Mouse (Mus musculus) ES-E14 (cell line): ENCODE data around the gene Usp29. TPM values are rescaled to one million over a fixed set of nuclear protein-coding genes. Genes with fewer than 3 reads are reported as not detected.
"Not testable (repeated sequence)": the region's sequence is repeated elsewhere in the genome, so short reads cannot be mapped to it uniquely, and the experiment has no call there.

Source experiments
- DNase-seq: peaks from one replicate; pipeline ENCODE4 v3.0.0-alpha.2; 2013; ENCODE audit warnings: low read depth, low spot score
- H3K27ac ChIP-seq: 2 replicates; pipeline ENCODE4 v1.5.1; 2012; ENCODE audit warnings: low read depth, mild to moderate bottlenecking, low read length, moderate library complexity, mixed read lengths; ENCODE audit not compliant: poor library complexity, insufficient read depth, severe bottlenecking
- H3K36me3 ChIP-seq: 2 replicates; pipeline ENCODE4 v1.6.1; 2012; ENCODE audit warnings: mild to moderate bottlenecking, low read length, moderate library complexity, mixed read lengths; ENCODE audit not compliant: control insufficient read depth, poor library complexity, insufficient read depth, severe bottlenecking
- H3K4me1 ChIP-seq, 2 experiments: fragments of 150-350 bp in 1 of 2; sonication (generic) in 1 of 2; 2 replicates each; pipeline ENCODE4 v1.6.1; 2012; ENCODE audit warnings: low read length in 2 of 2, mild to moderate bottlenecking in 1 of 2, mixed read lengths in 1 of 2; ENCODE audit not compliant: control insufficient read depth in 2 of 2, insufficient read depth in 2 of 2, poor library complexity in 1 of 2
- H3K4me3 ChIP-seq, 2 experiments: fragments of 150-350 bp in 1 of 2; sonication (generic) in 1 of 2; 2 replicates each; pipeline ENCODE4 v1.5.1; 2012; ENCODE audit warnings: low read length in 2 of 2, low read depth in 1 of 2, mild to moderate bottlenecking in 1 of 2, mixed read lengths in 1 of 2; ENCODE audit not compliant: insufficient read depth in 1 of 2, poor library complexity in 1 of 2, severe bottlenecking in 1 of 2
- H3K9ac ChIP-seq: 2 replicates; pipeline ENCODE4 v1.6.1; 2012; ENCODE audit warnings: low read depth, mild to moderate bottlenecking, low read length, mixed read lengths; ENCODE audit not compliant: poor library complexity, insufficient read depth, severe bottlenecking
- H3K9me3 ChIP-seq: fragments of 150-350 bp; sonication (generic); 2 replicates; pipeline ENCODE4 v1.6.1; 2012; ENCODE audit warnings: low read depth, mild to moderate bottlenecking, low read length; ENCODE audit not compliant: control insufficient read depth, insufficient read depth
- CHD2 ChIP-seq: IDR thresholded peaks from 2 replicates; pipeline ENCODE4 v1.6.1; 2014; ENCODE audit warnings: mild to moderate bottlenecking, low read depth, low read length, inconsistent platforms
- HCFC1 ChIP-seq: IDR thresholded peaks from 2 replicates; pipeline ENCODE4 v1.6.1; 2012; ENCODE audit warnings: low read length, inconsistent platforms, borderline replicate concordance; ENCODE audit not compliant: insufficient read depth
- MAFK ChIP-seq: IDR thresholded peaks from 2 replicates; pipeline ENCODE4 v1.6.1; 2014; ENCODE audit warnings: mild to moderate bottlenecking, low read depth, low read length, inconsistent platforms; ENCODE audit not compliant: insufficient read depth
- ZC3H11A ChIP-seq: IDR thresholded peaks from 2 replicates; pipeline ENCODE4 v1.6.1; 2012; ENCODE audit warnings: low read depth, mild to moderate bottlenecking, inconsistent platforms, low read length, borderline replicate concordance
- ZNF384 ChIP-seq: IDR thresholded peaks from 2 replicates; pipeline ENCODE4 v1.6.1; 2012; ENCODE audit warnings: low read depth, low read length, inconsistent platforms
- in situ Hi-C, 2 experiments: fragments of 600-800 bp; cut with MboI; formaldehyde crosslinking; loops; one replicate each; pipeline ENCODE4 v1.15.1; 2025; ENCODE audit warnings: low sequenced_read_pairs in 2 of 2, inconsistent platforms in 1 of 2; ENCODE audit not compliant: unreplicated experiment in 2 of 2
- total RNA-seq: library from RNA; depleted of rRNA; stranded (reverse); fragments of 300-350 nt; gene quantifications from 2 replicates; pipeline ENCODE4 v1.2.3, GENCODE M21; 2012

The Usp29 gene
- total RNA-seq, 1 experiment: 4.5 TPM

DNA sequence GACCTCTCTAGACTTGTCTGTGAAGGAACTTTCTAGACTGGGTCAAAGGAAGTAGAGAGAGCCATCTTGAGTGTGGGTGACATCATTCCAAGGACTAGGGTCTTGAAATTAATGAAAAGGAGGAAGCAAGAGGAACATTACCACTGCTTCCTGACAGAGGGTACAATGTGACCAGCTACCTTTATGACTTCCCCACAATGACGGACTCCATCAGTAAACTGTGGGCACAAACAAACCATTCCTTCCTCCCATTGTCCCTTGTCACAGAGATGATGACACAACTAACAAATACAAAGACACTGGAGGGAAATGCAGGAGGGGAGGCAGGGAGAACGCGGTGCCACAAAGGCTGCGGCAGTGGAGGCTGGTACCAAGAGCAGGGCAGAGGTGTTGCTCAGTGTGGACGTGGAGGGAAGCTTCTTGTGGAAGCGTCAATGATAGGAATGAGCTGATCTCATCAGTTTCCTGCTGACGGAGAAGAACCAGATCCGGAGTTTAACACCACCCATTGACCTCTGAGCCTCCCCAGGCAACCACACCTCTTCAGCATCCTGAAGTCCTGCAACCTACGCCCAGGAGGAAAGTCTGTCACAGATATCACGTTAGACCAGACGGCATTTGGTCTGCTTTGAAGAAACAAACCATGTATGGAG lies 149.3 kb downstream of the Usp29 start:
- TF ChIP-seq CHD2 (no peak), HCFC1 (no peak), ZNF384 (no peak), ZC3H11A (no peak), MAFK (no peak)
- H3K9ac ChIP-seq: no peak overlapping the region
- no peak for DNase-seq
- in situ Hi-C loops: no loop called here
- no peak overlapping the region for H3K27ac ChIP-seq
- H3K36me3 ChIP-seq: no peaks in the 10 kb centered on the region
- no peaks in the 10 kb centered on the region for H3K9me3 ChIP-seq
- no peaks in the 10 kb centered on the region for H3K4me1 ChIP-seq
- no peak overlapping the region for H3K4me3 ChIP-seq

DNA sequence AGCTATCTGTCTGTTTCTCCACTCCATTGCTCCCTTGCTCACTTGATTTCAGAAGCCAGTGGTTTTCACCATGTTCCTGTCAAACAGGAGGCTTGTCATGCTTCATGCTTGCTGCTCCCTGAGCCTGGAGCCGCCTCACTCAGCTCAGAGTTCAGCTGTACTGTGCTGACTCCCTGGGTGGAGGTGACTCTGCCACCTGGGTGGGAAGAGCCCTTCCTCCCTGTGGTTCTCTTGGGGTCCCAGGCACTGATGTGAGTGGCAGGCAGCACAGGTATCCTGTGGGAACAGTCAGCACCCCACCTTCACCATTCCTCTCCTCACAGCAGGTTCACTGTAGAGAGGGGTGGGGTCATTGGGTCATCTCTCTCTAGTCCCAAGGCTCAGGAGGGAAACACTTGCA lies 150.5 kb downstream of the Usp29 start:
- H3K9ac ChIP-seq, DNase-seq, in situ Hi-C loops, H3K27ac ChIP-seq, H3K36me3 ChIP-seq, H3K4me1 ChIP-seq, H3K9me3 ChIP-seq, H3K4me3 ChIP-seq: not testable (repeated sequence)

DNA sequence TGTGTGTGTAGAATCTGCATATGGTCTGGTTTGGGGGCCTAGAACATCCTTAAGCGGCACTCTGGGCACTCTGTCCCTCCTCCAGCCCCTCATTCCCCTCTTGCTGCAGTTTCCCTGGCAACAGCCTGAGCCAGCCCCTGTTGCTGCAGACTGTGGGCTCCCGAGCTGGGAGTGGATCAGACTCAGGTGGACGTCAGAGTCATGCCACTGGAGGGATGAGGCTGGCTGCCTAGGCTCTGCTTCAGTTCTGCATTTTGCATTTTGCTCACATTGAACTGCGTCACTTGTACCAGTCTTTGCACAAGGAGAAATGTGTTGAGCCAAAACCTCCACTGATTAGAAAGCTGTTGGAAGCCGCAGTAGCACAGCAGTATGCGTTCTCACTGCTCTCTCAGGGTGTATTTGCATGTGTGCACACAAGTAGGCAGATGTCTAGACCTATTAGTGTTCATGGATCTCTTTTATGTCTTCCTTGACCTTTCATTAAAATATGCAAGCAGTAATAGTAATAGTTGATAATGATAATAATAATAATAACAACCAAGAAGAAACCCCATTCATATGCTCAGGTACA lies 151.2 kb downstream of the Usp29 start:
- TF ChIP-seq CHD2 (no peak), ZNF384 (no peak), ZC3H11A (no peak), HCFC1 (no peak), MAFK (no peak)
- no peaks in the 10 kb centered on the region for H3K9me3 ChIP-seq
- in situ Hi-C loops: no loop called here
- no peak overlapping the region for H3K4me3 ChIP-seq
- no peak overlapping the region for H3K27ac ChIP-seq
- no peaks in the 10 kb centered on the region for H3K36me3 ChIP-seq
- no peaks in the 10 kb centered on the region for H3K4me1 ChIP-seq
- no peak overlapping the region for H3K9ac ChIP-seq
- no peak for DNase-seq

DNA sequence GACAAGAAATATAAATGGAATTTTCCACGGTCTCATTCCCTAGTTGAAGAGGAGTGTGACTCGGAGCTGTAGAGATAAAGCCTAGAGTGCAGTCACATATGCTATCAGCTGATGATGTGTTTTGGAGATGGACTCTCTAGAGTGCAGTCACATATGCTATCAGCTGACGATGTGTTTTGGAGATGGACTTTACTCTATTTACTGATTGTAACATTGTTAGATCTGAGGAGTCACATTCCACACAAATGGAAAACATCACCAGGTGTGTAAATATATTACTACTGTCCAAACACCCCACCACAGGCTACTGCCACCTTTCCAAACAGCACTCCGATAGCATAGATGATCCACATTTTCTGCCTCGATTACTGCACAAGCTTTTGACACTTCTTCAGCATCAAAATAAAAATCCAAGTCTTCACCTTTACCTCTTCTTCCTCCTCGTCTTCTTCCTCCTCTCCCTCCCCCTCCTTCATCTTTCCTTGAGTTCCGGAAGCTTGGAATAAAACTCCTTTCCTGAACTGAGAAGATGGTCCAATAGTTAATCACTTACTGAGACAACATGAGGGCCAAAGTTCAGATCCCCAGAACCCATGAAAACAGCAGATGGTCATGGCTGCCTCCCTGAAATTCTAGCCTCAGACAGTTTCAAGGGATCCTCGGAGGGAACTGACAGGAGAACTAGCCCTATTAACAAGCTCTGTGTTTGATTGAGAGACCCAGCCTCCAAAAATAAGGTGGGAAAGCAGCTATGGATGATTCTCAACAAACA lies 153.2 kb downstream of the Usp29 start:
- Histone ChIP-seq H3K4me1 (no peaks in the 10 kb centered on the region), H3K36me3 (no peaks in the 10 kb centered on the region), H3K4me3 (no peak overlapping the region), H3K27ac (no peak overlapping the region), H3K9me3 (no peaks in the 10 kb centered on the region), H3K9ac (no peak overlapping the region)
- DNase-seq: no peak
- in situ Hi-C loops: no loop called here
- TF ChIP-seq ZC3H11A: no peak
- TF ChIP-seq HCFC1: no peak
- TF ChIP-seq ZNF384: no peak
- TF ChIP-seq MAFK: no peak
- no peak for TF ChIP-seq CHD2
